Mouse (Mus musculus) Muller cell, postnatal 12 days (primary cell): Measurements from ENCODE around the gene Gm4707.
"Not testable (repeated sequence)": the region's sequence is repeated elsewhere in the genome, so short reads cannot be mapped to it uniquely, and the experiment has no call there.

Source experiments
- DNase-seq: peaks from one replicate; pipeline ENCODE4 v3.0.0-alpha.2; 2015; ENCODE audit errors: inconsistent ontology term

The Gm4707 gene

GRCm38 (mm10) chr17:71444718-71445117 lies 15.0 kb downstream of the Gm4707 start:
- DNase-seq: no peak

DNA sequence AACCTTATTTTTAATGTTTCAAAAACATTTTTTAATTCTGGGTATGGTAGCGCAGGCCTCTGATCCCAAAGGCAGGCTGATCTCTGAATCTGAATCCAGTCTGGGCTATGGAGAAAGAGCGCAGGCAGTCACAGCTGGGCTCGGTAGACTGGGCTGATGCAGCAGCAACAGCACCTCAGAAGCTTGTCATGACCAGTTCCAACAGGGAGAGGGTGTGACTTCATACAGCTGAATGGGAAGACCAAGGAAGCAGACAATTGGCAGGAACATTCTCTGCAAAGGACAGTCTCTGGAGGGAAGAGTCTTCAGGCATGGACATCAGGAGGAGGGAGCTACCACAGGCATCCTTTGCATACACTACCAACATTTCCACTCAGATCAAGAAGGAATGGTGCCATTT lies 15.6 kb downstream of the Gm4707 start:
- no peak for DNase-seq

DNA sequence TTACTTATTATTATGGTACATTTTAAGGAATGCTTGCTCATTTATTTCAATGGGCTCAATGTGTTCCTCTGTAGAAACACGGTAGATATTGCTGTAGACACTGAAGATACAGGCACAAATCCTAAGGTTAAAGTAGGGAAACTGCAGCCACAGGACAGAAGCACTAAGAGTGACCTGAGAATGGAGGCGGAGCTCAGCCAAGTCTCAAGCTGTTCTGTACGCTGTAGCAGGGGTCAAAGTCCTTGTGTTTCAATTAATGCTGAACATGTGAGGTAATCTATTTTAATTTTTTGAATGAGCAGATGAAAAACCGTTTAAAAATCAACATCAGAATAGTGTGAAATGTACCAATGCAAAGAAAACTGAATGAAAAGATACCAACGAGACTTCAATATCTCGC lies 16.4 kb downstream of the Gm4707 start:
- no peak for DNase-seq

- DNase-seq: not testable (repeated sequence)
These were observed 37.2 kb downstream of the Gm4707 start for GRCm38 (mm10) chr17:71422502-71422901.

- DNase-seq: not testable (repeated sequence)
These were observed 40.3 kb downstream of the Gm4707 start for GRCm38 (mm10) chr17:71419448-71419847.

DNA sequence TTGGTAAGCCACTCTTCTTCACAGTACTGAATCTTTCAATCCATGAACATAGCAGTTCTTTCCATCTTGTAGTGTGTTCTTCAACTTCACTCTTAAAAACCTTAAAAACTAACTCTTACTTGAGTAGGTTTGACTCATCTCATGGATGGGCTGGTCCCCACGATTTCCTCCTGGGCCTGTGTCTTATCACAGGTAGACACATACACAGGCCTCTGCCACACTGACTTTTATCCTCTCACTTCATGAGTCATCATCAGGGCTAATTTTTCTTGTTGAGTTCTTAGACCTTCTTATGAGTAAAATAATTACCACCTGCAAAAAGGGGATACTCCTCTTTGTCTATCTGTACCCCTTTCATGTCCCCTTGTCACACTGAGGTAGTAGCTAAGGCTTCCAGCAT lies 42.7 kb downstream of the Gm4707 start:
- no peak for DNase-seq
